Mouse (Mus musculus): ENCODE results near the gene Ctdsp1.

- no peak for TF ChIP-seq CTCF (IDR thresholded peaks at IDR 0.05; ENCODE audit: low read depth, low read length)
- no peak for TF ChIP-seq POLR2A (IDR thresholded peaks at IDR 0.05; ENCODE audit: extremely low read depth, insufficient read depth, low read length)
Measured at GRCm38 (mm10) chr1:74388398-74388920, 2.9 kb upstream of the Ctdsp1 start.

Measured in liver, adult 2 months (tissue).